ENCODE assay signal across 11 mouse cellular contexts in the genomic region with DNA sequence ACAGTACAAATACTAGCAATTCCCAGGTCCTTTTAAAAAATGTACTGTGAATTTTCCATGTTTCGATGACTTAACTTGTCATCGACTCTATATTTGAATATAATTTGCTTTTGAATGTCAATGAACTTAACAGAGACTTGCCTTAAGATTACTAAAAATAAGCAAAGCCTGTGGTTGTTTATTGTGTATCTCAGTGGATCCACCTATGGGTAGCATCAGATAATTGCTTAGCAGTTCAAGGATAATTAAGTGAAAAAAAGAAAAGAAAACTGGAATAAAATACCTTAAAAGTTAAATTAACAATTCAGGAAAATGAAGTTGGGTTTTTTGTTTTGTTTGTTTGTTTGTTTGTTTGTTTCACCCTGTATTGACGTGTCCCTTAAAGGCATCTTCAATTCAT. TPM values are rescaled to one million over a fixed set of nuclear protein-coding genes. Genes with fewer than 3 reads are reported as not detected.
DNase-seq lines count a peak whose midpoint lies in the region; ATAC-seq and TF ChIP-seq lines count a peak whose summit lies in the region.
"Had no signal": no experiment of that assay in that cellular context is flagged by ENCODE, and none has a peak within 500 bp of the region (broad histone marks: within the 10 kb centered on the region; RNA-seq: fewer than 3 reads in every experiment).

No protein-coding gene starts in this region.

- intact Hi-C loops in heart, postnatal 36 days (cut with DNase I), result loop anchor here (5.0 to 10.0 kb wide), 3 partner anchors 438 to 824 kb away; no protein-coding TSS in a partner anchor
- intact Hi-C loops in left cerebral cortex, postnatal 25 days (cut with DNase I), result loop anchor here (10.0 kb wide), 2 partner anchors 822 to 1062 kb away; no protein-coding TSS in a partner anchor

- no peaks in the 10 kb centered on the region; the same call in 1 of the 2 replicates for H3K36me3 ChIP-seq in heart, embryonic 16.5 days (ENCODE audit: control insufficient read depth, insufficient read depth)
- no peaks in the 10 kb centered on the region for H3K36me3 ChIP-seq in E14TG2a.4 (ENCODE audit: insufficient read depth, low read length)
- no peaks in the 10 kb centered on the region for H3K36me3 ChIP-seq in midbrain, embryonic 16.5 days (ENCODE audit: control insufficient read depth, insufficient read depth, low read length)

- DNase-seq in heart, postnatal 36 days, result no peak
- DNase-seq in adipocyte (ENCODE audit: low spot score), result peak; percentile 70
- no peak for DNase-seq in left cerebral cortex, postnatal 25 days (ENCODE audit: low spot score in 2 of 2)
- DNase-seq in embryo, embryonic 11 days, result no peak
- DNase-seq: cerebellum, adult 8-10 months; kidney, adult 18-20 months; left cerebral cortex, postnatal 4 days; lung, postnatal 36 days had no signal

- ATAC-seq in heart, embryonic 16.5 days (replicated peaks; ENCODE audit: extremely low read depth, insufficient read depth, low FRiP score), result no peak
- ATAC-seq in midbrain, embryonic 16.5 days, result no peak

- WGBS in heart, embryonic 16.5 days, result 38% methylated on average over 3 of the region's 3 CpGs
- 65% methylated on average over 3 of the region's 3 CpGs for WGBS in midbrain, embryonic 16.5 days

- H3K27ac ChIP-seq in heart, embryonic 16.5 days (ENCODE audit: low read length), result no peak overlapping the region
- no peak overlapping the region for H3K27ac ChIP-seq in midbrain, embryonic 16.5 days (ENCODE audit: low read length)

- H3K27me3 ChIP-seq in heart, embryonic 16.5 days (ENCODE audit: control insufficient read depth, insufficient read depth, low read length), result no peaks in the 10 kb centered on the region
- H3K27me3 ChIP-seq in E14TG2a.4 (ENCODE audit: insufficient read depth, low read length), result peaks cover 19% of the 10 kb centered on the region
- no peaks in the 10 kb centered on the region for H3K27me3 ChIP-seq in midbrain, embryonic 16.5 days (ENCODE audit: control insufficient read depth, insufficient read depth, low read depth, low read length)

- H3K4me1 ChIP-seq in heart, embryonic 16.5 days (ENCODE audit: control insufficient read depth, insufficient read depth, low read length), result peaks cover 10% of the 10 kb centered on the region
- H3K4me1 ChIP-seq in E14TG2a.4 (replicated peaks; ENCODE audit: low read depth, low read length), result peaks cover 15% of the 10 kb centered on the region
- H3K4me1 ChIP-seq in midbrain, embryonic 16.5 days (ENCODE audit: control insufficient read depth, insufficient read depth, low read length), result peaks cover 14% of the 10 kb centered on the region

- peak; percentile 15; the same call in 1 of the 2 replicates for TF ChIP-seq CTCF in E14TG2a.4 (conservative IDR thresholded peaks at IDR 0.05; ENCODE audit: low read length)

- no peaks in the 10 kb centered on the region for H3K9me3 ChIP-seq in heart, embryonic 16.5 days (replicated peaks; ENCODE audit: control insufficient read depth, low read length)
- no peaks in the 10 kb centered on the region for H3K9me3 ChIP-seq in E14TG2a.4 (ENCODE audit: low read length)
- no peaks in the 10 kb centered on the region for H3K9me3 ChIP-seq in midbrain, embryonic 16.5 days (replicated peaks; ENCODE audit: control insufficient read depth, low read length, poor library complexity, severe bottlenecking)

- H3K9ac ChIP-seq in heart, embryonic 16.5 days (ENCODE audit: low read length), result no peak overlapping the region
- H3K9ac ChIP-seq in midbrain, embryonic 16.5 days (ENCODE audit: low read depth, low read length), result no peak overlapping the region

- no peak overlapping the region for H3K4me3 ChIP-seq in heart, embryonic 16.5 days (ENCODE audit: low read length)
- H3K4me3 ChIP-seq in E14TG2a.4 (replicated peaks; ENCODE audit: low read length), result no peak overlapping the region
- peak overlapping the region; percentile 99 for H3K4me3 ChIP-seq in midbrain, embryonic 16.5 days (ENCODE audit: low read depth, low read length)

- peak overlapping the region; percentile 57; the same call in 1 of the 2 replicates for H3K4me2 ChIP-seq in heart, embryonic 16.5 days (ENCODE audit: low read depth, low read length)
- H3K4me2 ChIP-seq in midbrain, embryonic 16.5 days (ENCODE audit: low read length), result peak overlapping the region; percentile 87; the same call in 1 of the 2 replicates

RNA-seq across cellular contexts. Expression of gene Cpeb2, which starts 3.5 kb away (rescaled TPM):
- polyA plus RNA-seq in heart, embryonic 16.5 days (2015; fragmentation: Nextera tagmentation; extraction: Ambion mirVana), result 4.5 and 4.8 TPM in 2 replicates
- 10 to 100 TPM; 28.5 to 31.9 TPM for total RNA-seq in heart, postnatal 36 days (2021)
- 15.3 and 15.7 TPM in 2 replicates for polyA plus RNA-seq in midbrain, embryonic 16.5 days (2015; fragmentation: Nextera tagmentation; extraction: Ambion mirVana)
- total RNA-seq in left cerebral cortex, postnatal 25 days (2021), result 10 to 100 TPM; 56.2 to 57.5 TPM
